Mouse (Mus musculus): ENCODE data around the gene Tgfb3. TPM values are rescaled to one million over a fixed set of nuclear protein-coding genes. Genes with fewer than 3 reads are reported as not detected.

The Tgfb3 gene
- polyA plus RNA-seq, 1 experiment from 2014 or later, result 15.3 TPM

- H3K27me3 ChIP-seq (ENCODE audit: insufficient read depth, poor library complexity, severe bottlenecking), result peaks cover 14% of the 10 kb centered on the region; the same call in 1 of the 2 replicates
- 0 out of 2 replicates have a peak, but pooled peaks cover 4% of the 10 kb centered on the region for H3K36me3 ChIP-seq
- DNase-seq (ENCODE audit: low spot score), result no peak
- H3K27ac ChIP-seq, result peak overlapping the region; percentile 92
- 41% methylated on average over 8 of the region's 8 CpGs for WGBS
- peak overlapping the region; percentile 70 for H3K4me3 ChIP-seq
- peaks cover 28% of the 10 kb centered on the region for H3K4me1 ChIP-seq
- no peaks in the 10 kb centered on the region for H3K9me3 ChIP-seq
Observed at GRCm38 (mm10) chr12:86077322-86077721, 1.5 kb downstream of the Tgfb3 start.

DNA sequence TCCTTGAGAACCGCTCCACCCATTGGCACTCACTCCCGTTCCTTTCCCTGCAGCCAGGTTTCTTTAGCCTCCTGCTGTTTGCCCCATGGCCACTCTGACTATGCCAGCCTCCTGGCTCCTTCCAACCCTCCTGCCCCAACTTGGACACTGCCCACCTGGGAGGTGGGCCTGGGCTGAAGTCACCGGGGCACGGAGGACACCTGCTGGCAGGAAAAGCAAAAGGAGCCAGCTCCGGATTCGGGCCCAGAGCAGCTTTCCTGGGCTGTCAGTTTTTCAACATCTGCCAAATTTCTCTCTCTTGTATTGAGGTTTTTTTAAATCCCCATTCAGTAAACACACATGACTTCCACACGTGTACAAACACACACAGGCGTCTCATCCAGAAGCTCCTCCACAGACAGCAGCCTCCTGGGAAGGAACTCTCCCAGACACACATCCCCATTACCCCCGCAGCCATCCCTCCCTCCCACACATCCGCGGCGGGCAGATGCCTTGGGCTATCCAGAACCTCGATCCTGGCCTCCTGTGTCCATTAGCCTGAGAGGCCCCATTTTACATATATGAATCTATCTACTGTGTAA is 2.4 kb downstream of the Tgfb3 start:
- peak overlapping the region; percentile 9; the same call in 1 of the 2 replicates for H3K27ac ChIP-seq
- peaks cover 28% of the 10 kb centered on the region for H3K4me1 ChIP-seq
- no peaks in the 10 kb centered on the region for H3K9me3 ChIP-seq
- DNase-seq (ENCODE audit: low spot score), result no peak
- H3K36me3 ChIP-seq, result 0 out of 2 replicates have a peak, but pooled peaks cover 4% of the 10 kb centered on the region
- H3K4me3 ChIP-seq, result peak overlapping the region; percentile 70
- H3K27me3 ChIP-seq (ENCODE audit: insufficient read depth, poor library complexity, severe bottlenecking), result peaks cover 14% of the 10 kb centered on the region; the same call in 1 of the 2 replicates
- WGBS, result 7% methylated on average over 13 of the region's 13 CpGs

DNA sequence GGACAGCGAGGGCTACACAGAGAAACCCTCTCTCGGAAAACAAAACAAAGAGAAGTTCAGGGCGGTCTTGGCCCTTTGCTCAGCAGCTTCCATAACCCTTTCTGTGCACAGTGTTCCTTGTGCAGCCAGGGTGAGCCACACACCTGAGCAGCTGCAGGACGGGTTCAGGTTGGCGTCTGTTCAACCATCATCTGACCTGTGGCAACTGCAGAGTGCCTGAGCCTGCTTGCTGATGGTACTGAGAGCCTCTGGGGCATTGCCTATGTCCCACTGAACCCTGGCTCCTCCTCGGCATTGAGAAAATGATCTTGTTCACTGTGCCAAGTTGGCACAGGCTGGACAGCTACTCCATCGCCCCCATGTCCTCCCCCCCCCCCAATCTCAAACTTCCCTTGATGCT is 3.5 kb downstream of the Tgfb3 start:
- Histone ChIP-seq H3K4me3 (no peak overlapping the region), H3K36me3 (0 out of 2 replicates have a peak, but pooled peaks cover 4% of the 10 kb centered on the region), H3K27ac (no peak overlapping the region), H3K9me3 (no peaks in the 10 kb centered on the region), H3K4me1 (peaks cover 28% of the 10 kb centered on the region), H3K27me3 (ENCODE audit: insufficient read depth, poor library complexity, severe bottlenecking) (peaks cover 5% of the 10 kb centered on the region; the same call in 1 of the 2 replicates)
- 83% methylated on average over 7 of the region's 7 CpGs for WGBS
- DNase-seq (ENCODE audit: low spot score), result no peak

DNA sequence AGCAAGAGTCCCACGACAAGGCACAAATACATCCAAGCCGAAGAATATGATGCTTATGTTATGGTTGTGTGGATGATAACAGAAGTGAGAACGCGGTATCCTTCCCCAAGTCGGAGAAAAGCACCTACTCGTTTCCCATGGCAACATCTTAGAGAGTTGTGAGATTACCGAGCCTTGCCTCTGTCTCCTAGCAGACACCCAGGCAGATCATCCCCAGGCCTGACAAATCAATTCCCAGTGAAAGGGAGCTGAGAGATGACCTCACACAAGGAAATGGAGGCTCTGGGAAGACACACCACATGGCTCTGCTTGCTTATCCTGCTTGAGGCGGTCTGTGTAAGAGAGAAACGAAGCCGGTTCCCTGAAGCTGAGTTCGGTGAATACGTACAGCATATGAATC is 4.2 kb downstream of the Tgfb3 start:
- Histone ChIP-seq H3K4me1 (peaks cover 28% of the 10 kb centered on the region), H3K9me3 (no peaks in the 10 kb centered on the region), H3K27me3 (ENCODE audit: insufficient read depth, poor library complexity, severe bottlenecking) (no peaks in the 10 kb centered on the region; the same call in 1 of the 2 replicates), H3K36me3 (0 out of 2 replicates have a peak, but pooled peaks cover 4% of the 10 kb centered on the region), H3K4me3 (no peak overlapping the region), H3K27ac (no peak overlapping the region)
- DNase-seq (ENCODE audit: low spot score), result no peak
- WGBS, result 74% methylated on average over 12 of the region's 12 CpGs

GRCm38 (mm10) chr12:86071432-86071831 is 7.4 kb downstream of the Tgfb3 start:
- Histone ChIP-seq H3K27me3 (ENCODE audit: insufficient read depth, poor library complexity, severe bottlenecking) (no peaks in the 10 kb centered on the region; the same call in 1 of the 2 replicates), H3K4me3 (no peak overlapping the region), H3K9me3 (no peaks in the 10 kb centered on the region), H3K4me1 (peaks cover 7% of the 10 kb centered on the region), H3K36me3 (peaks cover 11% of the 10 kb centered on the region; the same call in 1 of the 2 replicates), H3K27ac (no peak overlapping the region)
- no peak for DNase-seq (ENCODE audit: low spot score)
- 90% methylated on average over 6 of the region's 6 CpGs for WGBS

GRCm38 (mm10) chr12:86064796-86065195 is 14.0 kb downstream of the Tgfb3 start:
- no peak for DNase-seq (ENCODE audit: low spot score)
- H3K36me3 ChIP-seq, result peaks cover 39% of the 10 kb centered on the region; the same call in 1 of the 2 replicates
- H3K27ac ChIP-seq, result no peak overlapping the region
- H3K27me3 ChIP-seq (ENCODE audit: insufficient read depth, poor library complexity, severe bottlenecking), result no peaks in the 10 kb centered on the region
- H3K4me1 ChIP-seq, result no peaks in the 10 kb centered on the region
- H3K4me3 ChIP-seq, result no peak overlapping the region
- no peaks in the 10 kb centered on the region for H3K9me3 ChIP-seq

GRCm38 (mm10) chr12:86059341-86059740 is 19.5 kb downstream of the Tgfb3 start:
- Histone ChIP-seq H3K4me3 (no peak overlapping the region), H3K36me3 (peaks cover 44% of the 10 kb centered on the region), H3K27me3 (ENCODE audit: insufficient read depth, poor library complexity, severe bottlenecking) (no peaks in the 10 kb centered on the region), H3K4me1 (no peaks in the 10 kb centered on the region), H3K9me3 (no peaks in the 10 kb centered on the region), H3K27ac (no peak overlapping the region)
- WGBS, result 83% methylated on average over 6 of the region's 6 CpGs
- DNase-seq (ENCODE audit: low spot score), result no peak

DNA sequence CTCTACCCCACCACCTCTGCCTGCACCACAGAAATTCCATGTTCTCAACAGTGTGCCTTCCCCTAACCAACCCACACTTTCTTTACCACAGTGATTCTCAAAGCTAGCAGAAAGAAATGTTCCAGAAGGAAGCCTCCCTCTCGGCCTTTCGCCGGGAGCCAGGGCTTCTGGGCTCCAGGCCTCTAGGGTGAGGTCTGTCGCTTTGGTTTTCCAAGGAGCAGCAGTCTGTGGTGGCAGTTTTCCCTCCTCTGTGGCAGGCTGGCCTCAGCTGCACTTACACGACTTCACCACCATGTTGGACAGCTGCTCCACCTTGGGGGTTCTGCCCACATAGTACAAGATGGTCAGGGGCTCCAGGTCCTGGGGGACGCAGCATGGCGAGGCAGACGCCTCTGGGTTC is 21.3 kb downstream of the Tgfb3 start:
- no peak overlapping the region for H3K4me3 ChIP-seq
- DNase-seq (ENCODE audit: low spot score), result no peak
- H3K27me3 ChIP-seq (ENCODE audit: insufficient read depth, poor library complexity, severe bottlenecking), result no peaks in the 10 kb centered on the region
- WGBS, result 83% methylated on average over 8 of the region's 8 CpGs
- H3K27ac ChIP-seq, result no peak overlapping the region
- no peaks in the 10 kb centered on the region for H3K9me3 ChIP-seq
- H3K4me1 ChIP-seq, result no peaks in the 10 kb centered on the region
- H3K36me3 ChIP-seq, result peaks cover 32% of the 10 kb centered on the region

- H3K27ac ChIP-seq, result no peak overlapping the region
- no peaks in the 10 kb centered on the region for H3K9me3 ChIP-seq
- 90% methylated on average over 8 of the region's 8 CpGs for WGBS
- no peak for DNase-seq (ENCODE audit: low spot score)
- no peaks in the 10 kb centered on the region for H3K27me3 ChIP-seq (ENCODE audit: insufficient read depth, poor library complexity, severe bottlenecking)
- no peak overlapping the region for H3K4me3 ChIP-seq
- peaks cover 26% of the 10 kb centered on the region for H3K36me3 ChIP-seq
- H3K4me1 ChIP-seq, result no peaks in the 10 kb centered on the region
Observed at GRCm38 (mm10) chr12:86056976-86057375, 21.9 kb downstream of the Tgfb3 start.

GRCm38 (mm10) chr12:86055306-86055705 is 23.5 kb downstream of the Tgfb3 start:
- WGBS, result 88% methylated on average over 2 of the region's 2 CpGs
- peaks cover 6% of the 10 kb centered on the region; the same call in 1 of the 2 replicates for H3K4me1 ChIP-seq
- H3K36me3 ChIP-seq, result peaks cover 17% of the 10 kb centered on the region
- no peak overlapping the region for H3K27ac ChIP-seq
- no peaks in the 10 kb centered on the region for H3K27me3 ChIP-seq (ENCODE audit: insufficient read depth, poor library complexity, severe bottlenecking)
- DNase-seq (ENCODE audit: low spot score), result no peak
- no peaks in the 10 kb centered on the region for H3K9me3 ChIP-seq
- no peak overlapping the region for H3K4me3 ChIP-seq

- Histone ChIP-seq H3K27me3 (ENCODE audit: insufficient read depth, poor library complexity, severe bottlenecking) (no peaks in the 10 kb centered on the region), H3K4me3 (no peak overlapping the region), H3K27ac (no peak overlapping the region), H3K9me3 (no peaks in the 10 kb centered on the region), H3K36me3 (peaks cover 2% of the 10 kb centered on the region; the same call in 1 of the 2 replicates), H3K4me1 (peaks cover 9% of the 10 kb centered on the region; the same call in 1 of the 2 replicates)
- WGBS, result 81% methylated on average over 5 of the region's 5 CpGs
- DNase-seq (ENCODE audit: low spot score), result no peak
Observed at GRCm38 (mm10) chr12:86051477-86051876, 27.4 kb downstream of the Tgfb3 start.

DNA sequence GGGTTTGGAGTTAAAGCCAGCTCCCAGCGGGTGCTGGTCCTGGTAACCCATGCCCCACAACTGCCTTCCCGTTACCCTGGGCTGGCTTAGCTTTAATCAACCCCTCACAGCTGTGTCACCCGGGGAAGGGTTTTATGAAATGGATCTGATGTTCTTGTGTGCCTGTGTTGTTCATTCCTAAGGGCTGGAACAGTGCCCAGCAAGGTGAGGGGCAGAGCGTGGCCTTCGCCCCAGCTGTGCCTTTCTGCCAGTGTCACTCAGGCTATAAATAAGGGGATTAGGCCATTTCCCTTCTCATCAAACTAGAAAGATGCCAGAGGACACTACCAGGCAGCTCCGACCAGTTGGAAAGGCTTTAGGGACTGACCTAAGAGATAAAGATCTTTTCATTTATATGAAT is 29.0 kb downstream of the Tgfb3 start:
- 0 out of 2 replicates have a peak, but pooled peaks cover 2% of the 10 kb centered on the region for H3K36me3 ChIP-seq
- no peak for DNase-seq (ENCODE audit: low spot score)
- peaks cover 9% of the 10 kb centered on the region; the same call in 1 of the 2 replicates for H3K4me1 ChIP-seq
- 81% methylated on average over 6 of the region's 6 CpGs for WGBS
- H3K9me3 ChIP-seq, result no peaks in the 10 kb centered on the region
- H3K27ac ChIP-seq, result no peak overlapping the region
- no peaks in the 10 kb centered on the region for H3K27me3 ChIP-seq (ENCODE audit: insufficient read depth, poor library complexity, severe bottlenecking)
- no peak overlapping the region for H3K4me3 ChIP-seq

GRCm38 (mm10) chr12:86047376-86047775 is 31.5 kb downstream of the Tgfb3 start:
- no peak overlapping the region for H3K27ac ChIP-seq
- peaks cover 9% of the 10 kb centered on the region; the same call in 1 of the 2 replicates for H3K4me1 ChIP-seq
- no peak for DNase-seq (ENCODE audit: low spot score)
- H3K4me3 ChIP-seq, result no peak overlapping the region
- WGBS, result 88% methylated on average over 8 of the region's 8 CpGs
- H3K9me3 ChIP-seq, result peaks cover 4% of the 10 kb centered on the region; the same call in 1 of the 2 replicates
- no peaks in the 10 kb centered on the region for H3K27me3 ChIP-seq (ENCODE audit: insufficient read depth, poor library complexity, severe bottlenecking)
- H3K36me3 ChIP-seq, result peaks cover 10% of the 10 kb centered on the region
